Mouse (Mus musculus) limb, embryonic 11.5 days (tissue): ENCODE measurements around the gene Lzts2. TPM values are rescaled to one million over a fixed set of nuclear protein-coding genes. Genes with fewer than 3 reads are reported as not detected.
A peak's percentile ranks its signal among the peaks of the same experiment; 100 is the strongest.

Experiments used
- ATAC-seq: fragments of 200-750 bp; cut with Nextera tagmentation; 2 replicates; pipeline ENCODE4 v1.8.0; 2017; ENCODE audit warnings: low read depth; ENCODE audit not compliant: insufficient number of reproducible peaks, low FRiP score, low TSS enrichment
- DNase-seq: peaks from one replicate; pipeline ENCODE4 v3.0.0-alpha.2; 2015; ENCODE audit warnings: low spot score
- H3K27ac ChIP-seq: fragments of 300-500 bp; sonication (generic); replicated peaks from 2 replicates; pipeline ENCODE4 v1.5.1; 2014; ENCODE audit warnings: low read depth, mild to moderate bottlenecking, low read length
- H3K27me3 ChIP-seq: fragments of 300-500 bp; sonication (generic); 2 replicates; pipeline ENCODE4 v1.6.1; 2014; ENCODE audit warnings: mild to moderate bottlenecking, low read length, mixed read lengths; ENCODE audit not compliant: control insufficient read depth, insufficient read depth
- H3K36me3 ChIP-seq: fragments of 300-500 bp; sonication (generic); 2 replicates; pipeline ENCODE4 v1.6.1; 2014; ENCODE audit warnings: mild to moderate bottlenecking, low read length, moderate library complexity, mixed read lengths; ENCODE audit not compliant: control insufficient read depth, insufficient read depth
- H3K4me1 ChIP-seq: fragments of 300-500 bp; sonication (generic); 2 replicates; pipeline ENCODE4 v1.6.1; 2014; ENCODE audit warnings: low read length, mixed read lengths; ENCODE audit not compliant: control insufficient read depth, insufficient read depth
- H3K4me2 ChIP-seq: fragments of 300-500 bp; sonication (generic); 2 replicates; pipeline ENCODE4 v1.6.1; 2014; ENCODE audit warnings: low read depth, mild to moderate bottlenecking, moderate library complexity; ENCODE audit not compliant: severe bottlenecking
- H3K4me3 ChIP-seq: fragments of 300-500 bp; sonication (generic); 2 replicates; pipeline ENCODE4 v1.5.1; 2014; ENCODE audit warnings: low read depth, low read length
- H3K9ac ChIP-seq: fragments of 300-500 bp; sonication (generic); 2 replicates; pipeline ENCODE4 v1.6.1; 2014; ENCODE audit warnings: mild to moderate bottlenecking, low read length
- H3K9me3 ChIP-seq: fragments of 300-500 bp; sonication (generic); 2 replicates; pipeline ENCODE4 v1.6.1; 2016; ENCODE audit warnings: low read length; ENCODE audit not compliant: control insufficient read depth
- WGBS: fragments of 180-500 bp; shearing (Covaris S2); extraction: QIAGEN DNeasy Blood & Tissue Kit; methylation state at CpG from one replicate; pipeline ENCODE4 v1.1.7; 2014; 5-methylcytosine and 5-hydroxymethylcytosine counted together
- polyA plus RNA-seq: library from polyadenylated mRNA; unstranded; fragments of >200 nt; fragmentation: Nextera tagmentation; extraction: Ambion mirVana; gene quantifications from 2 replicates; pipeline ENCODE4 v1.2.1, GENCODE M21; 2014

Gene Lzts2
- 64.4 and 71.7 TPM in 2 replicates for polyA plus RNA-seq

GRCm38 (mm10) chr19:45014335-45014971 lies at the start of gene Lzts2:
TSS of gene Lzts2 (plus strand) at chr19:45014414.
- Histone ChIP-seq H3K9me3 (no peaks in the 10 kb centered on the region), H3K4me1 (peaks cover 38% of the 10 kb centered on the region), H3K9ac (peak within 1 kb of the TSS; percentile 75), H3K36me3 (peaks cover 10% of the 10 kb centered on the region), H3K4me3 (peak within 1 kb of the TSS; percentile 78), H3K27ac (peak within 1 kb of the TSS; percentile 92), H3K27me3 (no peaks in the 10 kb centered on the region), H3K4me2 (peak within 1 kb of the TSS; percentile 95)
- DNase-seq (peak; percentile 69), ATAC-seq (peak; percentile 12; the same call in 1 of the 2 replicates)
- WGBS = 4% methylated on average over 10 of the region's 10 CpGs

- Histone ChIP-seq H3K9me3 (no peaks in the 10 kb centered on the region), H3K36me3 (peaks cover 25% of the 10 kb centered on the region), H3K4me3 (no peak overlapping the region), H3K4me1 (no peaks in the 10 kb centered on the region), H3K4me2 (no peak overlapping the region), H3K9ac (no peak overlapping the region), H3K27me3 (no peaks in the 10 kb centered on the region), H3K27ac (no peak overlapping the region)
- WGBS = 95% methylated on average over 1 of the region's 1 CpGs
- ATAC-seq (no peak), DNase-seq (no peak)
Measured at GRCm38 (mm10) chr19:44965978-44966377, 48.2 kb upstream of the Lzts2 start.

GRCm38 (mm10) chr19:44968329-44968728 lies 45.9 kb upstream of the Lzts2 start:
- Histone ChIP-seq H3K9me3 (no peaks in the 10 kb centered on the region), H3K4me1 (no peaks in the 10 kb centered on the region), H3K4me3 (no peak overlapping the region), H3K4me2 (no peak overlapping the region), H3K27ac (no peak overlapping the region), H3K9ac (no peak overlapping the region), H3K36me3 (peaks cover 21% of the 10 kb centered on the region), H3K27me3 (no peaks in the 10 kb centered on the region)
- DNase-seq = no peak
- 73% methylated on average over 3 of the region's 3 CpGs for WGBS
- ATAC-seq = no peak

- Histone ChIP-seq H3K4me2 (no peak overlapping the region), H3K4me1 (no peaks in the 10 kb centered on the region), H3K36me3 (peaks cover 29% of the 10 kb centered on the region; the same call in 1 of the 2 replicates), H3K9me3 (no peaks in the 10 kb centered on the region), H3K4me3 (no peak overlapping the region), H3K9ac (no peak overlapping the region), H3K27ac (no peak overlapping the region), H3K27me3 (no peaks in the 10 kb centered on the region)
- 88% methylated on average over 6 of the region's 6 CpGs for WGBS
- no peak for DNase-seq
- ATAC-seq = no peak
Measured at GRCm38 (mm10) chr19:44976636-44977035, 37.6 kb upstream of the Lzts2 start.

- ATAC-seq = no peak
- Histone ChIP-seq H3K36me3 (peaks cover 29% of the 10 kb centered on the region; the same call in 1 of the 2 replicates), H3K9me3 (no peaks in the 10 kb centered on the region), H3K4me3 (no peak overlapping the region), H3K27me3 (no peaks in the 10 kb centered on the region), H3K4me1 (no peaks in the 10 kb centered on the region), H3K27ac (no peak overlapping the region), H3K4me2 (no peak overlapping the region), H3K9ac (no peak overlapping the region)
- WGBS = 92% methylated on average over 6 of the region's 6 CpGs
- no peak for DNase-seq
Measured at GRCm38 (mm10) chr19:44977148-44977547, 37.1 kb upstream of the Lzts2 start.

- 89% methylated on average over 2 of the region's 2 CpGs for WGBS
- H3K27me3 ChIP-seq = no peaks in the 10 kb centered on the region
- H3K4me2 ChIP-seq = no peak overlapping the region
- H3K9ac ChIP-seq = no peak overlapping the region
- peaks cover 16% of the 10 kb centered on the region; the same call in 1 of the 2 replicates for H3K36me3 ChIP-seq
- no peak for DNase-seq
- no peak for ATAC-seq
- H3K9me3 ChIP-seq = no peaks in the 10 kb centered on the region
- no peak overlapping the region for H3K4me3 ChIP-seq
- no peaks in the 10 kb centered on the region for H3K4me1 ChIP-seq
- H3K27ac ChIP-seq = no peak overlapping the region
Measured at GRCm38 (mm10) chr19:44980787-44981186, 33.4 kb upstream of the Lzts2 start.

GRCm38 (mm10) chr19:44982477-44983115 lies 31.6 kb upstream of the Lzts2 start:
- Histone ChIP-seq H3K9ac (no peak overlapping the region), H3K9me3 (no peaks in the 10 kb centered on the region), H3K36me3 (peaks cover 11% of the 10 kb centered on the region; the same call in 1 of the 2 replicates), H3K4me1 (no peaks in the 10 kb centered on the region), H3K4me3 (no peak overlapping the region), H3K27ac (no peak overlapping the region), H3K27me3 (no peaks in the 10 kb centered on the region), H3K4me2 (no peak overlapping the region)
- ATAC-seq = no peak
- WGBS = 87% methylated on average over 7 of the region's 7 CpGs
- no peak for DNase-seq

GRCm38 (mm10) chr19:44983366-44983765 lies 30.8 kb upstream of the Lzts2 start:
- H3K4me3 ChIP-seq = no peak overlapping the region
- H3K9ac ChIP-seq = no peak overlapping the region
- DNase-seq (no peak), ATAC-seq (no peak)
- H3K4me2 ChIP-seq = no peak overlapping the region
- H3K27me3 ChIP-seq = no peaks in the 10 kb centered on the region
- 93% methylated on average over 6 of the region's 6 CpGs for WGBS
- H3K27ac ChIP-seq = no peak overlapping the region
- H3K9me3 ChIP-seq = no peaks in the 10 kb centered on the region
- H3K36me3 ChIP-seq = peaks cover 9% of the 10 kb centered on the region; the same call in 1 of the 2 replicates
- H3K4me1 ChIP-seq = no peaks in the 10 kb centered on the region
